Mouse (Mus musculus) kidney, adult 2 months (tissue): ENCODE results near the gene Zfp90.

Experiments
- CTCF ChIP-seq: fragments of 200-500 bp; conservative IDR thresholded peaks from 2 replicates; pipeline ENCODE4 v1.5.1; 2011; ENCODE audit warnings: low read depth, mild to moderate bottlenecking, control low read depth, low read length, moderate library complexity, mixed read lengths; ENCODE audit not compliant: insufficient read depth, insufficient read length
- POLR2A ChIP-seq: fragments of 200-500 bp; IDR thresholded peaks from one replicate; pipeline ENCODE4 v1.6.1; 2011; ENCODE audit warnings: low read depth, low read length, control low read depth

- TF ChIP-seq CTCF, result no peak
- TF ChIP-seq POLR2A, result no peak
These were observed 20.6 kb upstream of the Zfp90 start for GRCm38 (mm10) chr8:106394493-106394892.
